Mouse (Mus musculus): ENCODE measurements around the gene Mog. TPM values are rescaled to one million over a fixed set of nuclear protein-coding genes. Genes with fewer than 3 reads are reported as not detected.
A peak's percentile ranks its signal among the peaks of the same experiment; 100 is the strongest.

Mog gene
- polyA plus RNA-seq, 1 experiment from 2014 or later: not detected

- Histone ChIP-seq H3K9me3 (ENCODE audit: control insufficient read depth, low read length) (no peaks in the 10 kb centered on the region), H3K4me2 (peak within 1 kb of the TSS; percentile 49), H3K4me1 (replicated peaks; ENCODE audit: control insufficient read depth, insufficient read depth, low read length) (no peaks in the 10 kb centered on the region), H3K36me3 (ENCODE audit: control insufficient read depth, insufficient read depth, low read length) (no peaks in the 10 kb centered on the region), H3K9ac (ENCODE audit: low read depth, low read length) (no peak within 1 kb of the TSS), H3K4me3 (ENCODE audit: low read depth, low read length) (no peak within 1 kb of the TSS), H3K27ac (ENCODE audit: low read depth, low read length) (no peak within 1 kb of the TSS), H3K27me3 (replicated peaks; ENCODE audit: control insufficient read depth, insufficient read depth, low read length) (peaks cover 10% of the 10 kb centered on the region; the same call in 1 of the 2 replicates)
- 8% methylated on average over 18 of the region's 18 CpGs for WGBS
- ATAC-seq (replicated peaks; ENCODE audit: low FRiP score): no peak
- no peak for DNase-seq (ENCODE audit: low spot score)
Measured at GRCm38 (mm10) chr17:36981221-36981813, 41.9 kb downstream of the Mog start, which contains the start of gene 2410137M14Rik. Gene 2410137M14Rik (minus strand): TSS chr17:36981237.

GRCm38 (mm10) chr17:36973271-36973787 is 49.9 kb downstream of the Mog start:
- no peaks in the 10 kb centered on the region for H3K9me3 ChIP-seq (ENCODE audit: control insufficient read depth, low read length)
- no peak overlapping the region for H3K4me2 ChIP-seq
- no peaks in the 10 kb centered on the region for H3K36me3 ChIP-seq (ENCODE audit: control insufficient read depth, insufficient read depth, low read length)
- H3K9ac ChIP-seq (ENCODE audit: low read depth, low read length): no peak overlapping the region
- no peaks in the 10 kb centered on the region for H3K4me1 ChIP-seq (replicated peaks; ENCODE audit: control insufficient read depth, insufficient read depth, low read length)
- ATAC-seq (replicated peaks; ENCODE audit: low FRiP score) (no peak), DNase-seq (ENCODE audit: low spot score) (no peak)
- WGBS: 71% methylated on average over 8 of the region's 8 CpGs
- H3K4me3 ChIP-seq (ENCODE audit: low read depth, low read length): no peak overlapping the region
- H3K27ac ChIP-seq (ENCODE audit: low read depth, low read length): no peak overlapping the region
- H3K27me3 ChIP-seq (replicated peaks; ENCODE audit: control insufficient read depth, insufficient read depth, low read length): no peaks in the 10 kb centered on the region; the same call in 1 of the 2 replicates

GRCm38 (mm10) chr17:36972791-36973190 is 50.4 kb downstream of the Mog start:
- no peak for DNase-seq (ENCODE audit: low spot score)
- no peaks in the 10 kb centered on the region for H3K4me1 ChIP-seq (replicated peaks; ENCODE audit: control insufficient read depth, insufficient read depth, low read length)
- no peak overlapping the region for H3K4me3 ChIP-seq (ENCODE audit: low read depth, low read length)
- WGBS: 58% methylated on average over 3 of the region's 3 CpGs
- H3K4me2 ChIP-seq: no peak overlapping the region
- H3K27ac ChIP-seq (ENCODE audit: low read depth, low read length): no peak overlapping the region
- H3K9me3 ChIP-seq (ENCODE audit: control insufficient read depth, low read length): no peaks in the 10 kb centered on the region
- ATAC-seq (replicated peaks; ENCODE audit: low FRiP score): no peak
- H3K9ac ChIP-seq (ENCODE audit: low read depth, low read length): no peak overlapping the region
- no peaks in the 10 kb centered on the region for H3K36me3 ChIP-seq (ENCODE audit: control insufficient read depth, insufficient read depth, low read length)
- no peaks in the 10 kb centered on the region; the same call in 1 of the 2 replicates for H3K27me3 ChIP-seq (replicated peaks; ENCODE audit: control insufficient read depth, insufficient read depth, low read length)

GRCm38 (mm10) chr17:36971172-36971850 is 51.9 kb downstream of the Mog start:
- Histone ChIP-seq H3K27ac (ENCODE audit: low read depth, low read length) (no peak overlapping the region), H3K4me3 (ENCODE audit: low read depth, low read length) (no peak overlapping the region), H3K27me3 (replicated peaks; ENCODE audit: control insufficient read depth, insufficient read depth, low read length) (no peaks in the 10 kb centered on the region; the same call in 1 of the 2 replicates), H3K4me1 (replicated peaks; ENCODE audit: control insufficient read depth, insufficient read depth, low read length) (no peaks in the 10 kb centered on the region), H3K9ac (ENCODE audit: low read depth, low read length) (no peak overlapping the region), H3K36me3 (ENCODE audit: control insufficient read depth, insufficient read depth, low read length) (no peaks in the 10 kb centered on the region), H3K9me3 (ENCODE audit: control insufficient read depth, low read length) (no peaks in the 10 kb centered on the region), H3K4me2 (no peak overlapping the region)
- WGBS: 77% methylated on average over 6 of the region's 6 CpGs
- ATAC-seq (replicated peaks; ENCODE audit: low FRiP score) (no peak), DNase-seq (ENCODE audit: low spot score) (no peak)

GRCm38 (mm10) chr17:36970316-36970890 is 52.8 kb downstream of the Mog start:
- H3K9me3 ChIP-seq (ENCODE audit: control insufficient read depth, low read length): no peaks in the 10 kb centered on the region
- DNase-seq (ENCODE audit: low spot score): no peak
- H3K4me1 ChIP-seq (replicated peaks; ENCODE audit: control insufficient read depth, insufficient read depth, low read length): no peaks in the 10 kb centered on the region
- no peak overlapping the region for H3K27ac ChIP-seq (ENCODE audit: low read depth, low read length)
- ATAC-seq (replicated peaks; ENCODE audit: low FRiP score): no peak; the same call in 1 of the 2 replicates
- H3K4me3 ChIP-seq (ENCODE audit: low read depth, low read length): no peak overlapping the region
- H3K4me2 ChIP-seq: no peak overlapping the region
- H3K36me3 ChIP-seq (ENCODE audit: control insufficient read depth, insufficient read depth, low read length): no peaks in the 10 kb centered on the region
- H3K27me3 ChIP-seq (replicated peaks; ENCODE audit: control insufficient read depth, insufficient read depth, low read length): no peaks in the 10 kb centered on the region; the same call in 1 of the 2 replicates
- H3K9ac ChIP-seq (ENCODE audit: low read depth, low read length): no peak overlapping the region
- WGBS: 79% methylated on average over 14 of the region's 14 CpGs

GRCm38 (mm10) chr17:36966875-36967274 is 56.3 kb downstream of the Mog start:
- Histone ChIP-seq H3K27ac (ENCODE audit: low read depth, low read length) (no peak overlapping the region), H3K27me3 (replicated peaks; ENCODE audit: control insufficient read depth, insufficient read depth, low read length) (no peaks in the 10 kb centered on the region; the same call in 1 of the 2 replicates), H3K36me3 (ENCODE audit: control insufficient read depth, insufficient read depth, low read length) (no peaks in the 10 kb centered on the region), H3K4me1 (replicated peaks; ENCODE audit: control insufficient read depth, insufficient read depth, low read length) (no peaks in the 10 kb centered on the region), H3K9ac (ENCODE audit: low read depth, low read length) (no peak overlapping the region), H3K9me3 (ENCODE audit: control insufficient read depth, low read length) (no peaks in the 10 kb centered on the region), H3K4me2 (no peak overlapping the region), H3K4me3 (ENCODE audit: low read depth, low read length) (no peak overlapping the region)
- WGBS: 48% methylated on average over 1 of the region's 1 CpGs
- ATAC-seq (replicated peaks; ENCODE audit: low FRiP score) (no peak), DNase-seq (ENCODE audit: low spot score) (no peak)

GRCm38 (mm10) chr17:36961125-36961524 is 62.1 kb downstream of the Mog start:
- Histone ChIP-seq H3K27ac (ENCODE audit: low read depth, low read length) (no peak overlapping the region), H3K4me3 (ENCODE audit: low read depth, low read length) (no peak overlapping the region), H3K9ac (ENCODE audit: low read depth, low read length) (no peak overlapping the region), H3K9me3 (ENCODE audit: control insufficient read depth, low read length) (no peaks in the 10 kb centered on the region), H3K27me3 (replicated peaks; ENCODE audit: control insufficient read depth, insufficient read depth, low read length) (no peaks in the 10 kb centered on the region), H3K4me2 (no peak overlapping the region), H3K36me3 (ENCODE audit: control insufficient read depth, insufficient read depth, low read length) (0 out of 2 replicates have a peak, but pooled peaks cover 3% of the 10 kb centered on the region), H3K4me1 (replicated peaks; ENCODE audit: control insufficient read depth, insufficient read depth, low read length) (no peaks in the 10 kb centered on the region; the same call in 1 of the 2 replicates)
- 78% methylated on average over 1 of the region's 1 CpGs for WGBS
- no peak for ATAC-seq (replicated peaks; ENCODE audit: low FRiP score)
- DNase-seq (ENCODE audit: low spot score): no peak

Data from liver, embryonic 11.5 days (tissue).